Mouse (Mus musculus) liver, embryonic 14.5 days (tissue): ENCODE measurements at regions not wholly inside any gene's neighbourhood (a gene's known extent, or its start where the extent isn't known, plus 50 kb on each side); places are given as distances from the start of the nearest gene placed in this dataset.

Source experiments
- CTCF ChIP-seq: IDR thresholded peaks from 2 replicates; pipeline ENCODE4 v1.5.1; 2016; ENCODE audit warnings: antibody characterized with exemption, low read depth, control low read depth
- EP300 ChIP-seq: IDR thresholded peaks from 2 replicates; pipeline ENCODE4 v1.6.1; 2016; ENCODE audit warnings: antibody characterized with exemption, low read depth

DNA sequence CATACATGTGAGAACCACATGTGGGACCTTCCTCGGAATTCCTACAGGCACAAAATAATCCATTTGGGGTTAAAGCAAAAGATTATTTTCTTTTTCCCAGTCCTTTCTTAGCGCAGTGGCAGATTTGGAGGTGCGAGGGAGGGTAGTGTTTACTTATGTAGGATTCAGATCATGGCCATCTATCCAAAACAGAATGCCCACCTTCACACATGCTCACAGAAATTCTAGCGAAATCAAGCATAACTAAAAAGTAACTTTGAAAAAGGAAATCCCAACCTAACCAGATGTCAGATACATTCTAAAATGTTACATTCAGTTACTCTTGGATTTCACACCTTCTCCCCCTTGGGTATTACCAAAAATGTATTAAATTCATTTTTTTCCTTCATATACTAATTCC lies 121.6 kb downstream of the Pdcd6ip start:
- TF ChIP-seq CTCF (no peak), EP300 (no peak)
